Mouse (Mus musculus) hindbrain, embryonic 11.5 days (tissue): Measurements from ENCODE around the gene Mapk10. TPM values are rescaled to one million over a fixed set of nuclear protein-coding genes. Genes with fewer than 3 reads are reported as not detected.

Experiments used
- ATAC-seq: fragments of 200-750 bp; cut with Nextera tagmentation; 2 replicates; pipeline ENCODE4 v1.8.0; 2017; ENCODE audit warnings: mild to moderate bottlenecking, moderate TSS enrichment, moderate library complexity; ENCODE audit not compliant: low FRiP score
- DNase-seq: peaks from one replicate; pipeline ENCODE4 v3.0.0-alpha.2; 2015; ENCODE audit warnings: low spot score
- H3K27ac ChIP-seq: fragments of 300-500 bp; sonication (generic); 2 replicates; pipeline ENCODE4 v1.5.1; 2014; ENCODE audit warnings: mild to moderate bottlenecking, low read depth, low read length
- H3K27me3 ChIP-seq: fragments of 300-500 bp; sonication (generic); 2 replicates; pipeline ENCODE4 v1.6.1; 2014; ENCODE audit warnings: mild to moderate bottlenecking, low read length, moderate library complexity, mixed read lengths; ENCODE audit not compliant: control insufficient read depth, insufficient read depth
- H3K36me3 ChIP-seq: fragments of 300-500 bp; sonication (generic); 2 replicates; pipeline ENCODE4 v1.6.1; 2014; ENCODE audit warnings: mild to moderate bottlenecking, low read length, moderate library complexity, mixed read lengths; ENCODE audit not compliant: control insufficient read depth, insufficient read depth
- H3K4me1 ChIP-seq: fragments of 300-500 bp; sonication (generic); replicated peaks from 2 replicates; pipeline ENCODE4 v1.6.1; 2014; ENCODE audit warnings: low read length, mixed read lengths; ENCODE audit not compliant: control insufficient read depth, insufficient read depth
- H3K4me2 ChIP-seq: fragments of 300-500 bp; sonication (generic); replicated peaks from 2 replicates; pipeline ENCODE4 v1.6.1; 2014; ENCODE audit warnings: mild to moderate bottlenecking, low read depth, low read length
- H3K4me3 ChIP-seq: fragments of 300-500 bp; sonication (generic); 2 replicates; pipeline ENCODE4 v1.5.1; 2014; ENCODE audit warnings: low read depth, low read length
- H3K9ac ChIP-seq: fragments of 300-500 bp; sonication (generic); 2 replicates; pipeline ENCODE4 v1.6.1; 2014; ENCODE audit warnings: low read depth, low read length
- H3K9me3 ChIP-seq: fragments of 300-500 bp; sonication (generic); 2 replicates; pipeline ENCODE4 v1.6.1; 2016; ENCODE audit warnings: low read length; ENCODE audit not compliant: control insufficient read depth
- WGBS: fragments of 180-500 bp; shearing (Covaris S2); extraction: QIAGEN DNeasy Blood & Tissue Kit; methylation state at CpG from one replicate; pipeline ENCODE4 v1.1.7; 2014; 5-methylcytosine and 5-hydroxymethylcytosine counted together
- polyA plus RNA-seq: library from polyadenylated mRNA; unstranded; fragments of >200 nt; fragmentation: Nextera tagmentation; extraction: Ambion mirVana; gene quantifications from 2 replicates; pipeline ENCODE4 v1.2.1, GENCODE M21; 2014

Gene Mapk10
- polyA plus RNA-seq, 1 experiment from 2014 or later, result 72.2 TPM

DNA sequence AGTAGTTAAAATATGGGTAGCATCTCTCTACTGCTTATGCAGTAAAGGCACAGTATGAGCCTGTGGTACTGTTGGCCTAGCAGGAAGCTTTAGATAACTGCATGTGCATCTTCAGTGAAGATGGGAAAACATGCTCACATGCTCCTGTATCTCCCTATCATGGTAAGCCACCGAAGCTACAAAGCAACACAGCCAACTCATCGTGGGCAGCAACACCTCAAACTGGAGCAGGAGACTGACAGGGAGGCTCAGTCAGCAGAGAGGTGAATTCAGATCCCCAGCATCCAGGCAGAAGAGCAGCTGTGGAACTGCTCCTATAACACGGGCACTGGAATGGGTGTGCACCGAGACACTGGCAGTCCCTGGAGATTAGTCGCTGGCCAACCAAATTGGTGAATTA, 191.0 kb downstream of the Mapk10 start:
- Histone ChIP-seq H3K9me3 (no peaks in the 10 kb centered on the region), H3K9ac (no peak overlapping the region), H3K36me3 (no peaks in the 10 kb centered on the region), H3K4me3 (no peak overlapping the region), H3K4me2 (no peak overlapping the region), H3K4me1 (no peaks in the 10 kb centered on the region; the same call in 1 of the 2 replicates), H3K27ac (no peak overlapping the region), H3K27me3 (no peaks in the 10 kb centered on the region)
- 84% methylated on average over 5 of the region's 5 CpGs for WGBS
- no peak for DNase-seq
- no peak for ATAC-seq

DNA sequence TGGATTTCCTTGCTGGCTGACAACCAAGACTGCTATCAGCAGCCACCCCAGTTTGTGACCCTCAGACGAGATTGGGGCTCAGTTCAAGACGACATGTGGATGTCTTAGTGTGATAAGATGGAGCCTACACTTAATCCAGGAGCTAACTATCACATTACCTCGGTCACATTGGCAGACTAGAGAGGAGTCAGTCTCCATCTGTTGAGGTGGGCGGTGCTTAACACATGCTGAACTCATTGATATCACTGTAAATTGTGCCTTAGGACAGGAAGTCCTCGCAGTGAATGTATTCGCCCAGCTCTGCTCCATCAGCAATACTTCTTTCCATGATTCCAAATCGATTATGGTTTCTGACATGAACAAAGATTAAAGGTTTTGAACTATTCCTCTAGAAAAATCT, 193.5 kb downstream of the Mapk10 start:
- H3K27me3 ChIP-seq, result no peaks in the 10 kb centered on the region
- DNase-seq, result no peak
- H3K9ac ChIP-seq, result no peak overlapping the region
- 87% methylated on average over 7 of the region's 7 CpGs for WGBS
- no peak overlapping the region for H3K4me2 ChIP-seq
- ATAC-seq, result no peak
- H3K36me3 ChIP-seq, result no peaks in the 10 kb centered on the region
- no peak overlapping the region for H3K4me3 ChIP-seq
- no peaks in the 10 kb centered on the region; the same call in 1 of the 2 replicates for H3K4me1 ChIP-seq
- no peak overlapping the region for H3K27ac ChIP-seq
- no peaks in the 10 kb centered on the region for H3K9me3 ChIP-seq

DNA sequence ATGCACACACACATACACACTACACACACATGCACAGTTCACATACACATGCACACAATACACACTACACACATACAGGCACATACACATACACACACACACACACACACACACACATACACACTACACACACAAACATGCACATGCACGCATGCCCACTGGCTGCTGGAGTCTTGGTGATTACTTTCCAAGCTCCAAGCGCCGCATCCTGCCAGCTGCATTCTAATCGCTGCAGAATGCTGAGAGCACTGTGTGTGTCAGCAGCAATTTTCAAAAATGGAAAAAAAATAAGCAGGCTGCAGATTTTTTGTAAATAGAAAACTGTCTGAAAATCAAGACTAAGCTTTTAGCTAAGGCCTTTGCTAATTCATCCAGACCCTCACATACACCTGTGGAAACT, 196.8 kb downstream of the Mapk10 start:
- no peak overlapping the region for H3K4me2 ChIP-seq
- H3K9me3 ChIP-seq, result no peaks in the 10 kb centered on the region
- DNase-seq (no peak), ATAC-seq (no peak)
- no peaks in the 10 kb centered on the region; the same call in 1 of the 2 replicates for H3K4me1 ChIP-seq
- H3K4me3 ChIP-seq, result no peak overlapping the region
- no peaks in the 10 kb centered on the region for H3K27me3 ChIP-seq
- no peak overlapping the region for H3K9ac ChIP-seq
- 93% methylated on average over 4 of the region's 4 CpGs for WGBS
- H3K27ac ChIP-seq, result no peak overlapping the region
- no peaks in the 10 kb centered on the region for H3K36me3 ChIP-seq

DNA sequence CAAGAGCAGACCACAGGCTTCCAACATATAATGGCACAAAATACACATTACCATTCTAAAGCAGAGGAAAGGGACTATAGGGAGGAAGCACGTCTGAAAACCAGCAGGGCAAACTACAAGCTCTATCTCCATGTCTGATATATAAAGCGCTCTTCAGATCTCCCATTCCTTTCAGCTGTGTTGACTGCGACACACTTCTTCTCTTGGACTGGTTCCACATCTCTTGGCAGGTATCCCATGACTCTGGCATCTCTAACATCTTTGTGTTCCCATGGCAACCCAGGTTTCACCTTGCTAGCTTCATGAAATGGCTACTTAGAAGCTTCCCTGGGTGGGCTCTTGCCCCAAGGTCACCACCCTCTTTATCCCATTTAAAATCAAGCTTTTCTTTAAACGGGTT, 202.2 kb downstream of the Mapk10 start:
- no peak overlapping the region for H3K4me2 ChIP-seq
- H3K4me1 ChIP-seq, result no peaks in the 10 kb centered on the region
- H3K9me3 ChIP-seq, result no peaks in the 10 kb centered on the region
- 91% methylated on average over 4 of the region's 4 CpGs for WGBS
- no peak overlapping the region for H3K9ac ChIP-seq
- no peaks in the 10 kb centered on the region for H3K36me3 ChIP-seq
- DNase-seq (no peak), ATAC-seq (no peak)
- H3K27me3 ChIP-seq, result no peaks in the 10 kb centered on the region
- no peak overlapping the region for H3K27ac ChIP-seq
- no peak overlapping the region for H3K4me3 ChIP-seq

DNA sequence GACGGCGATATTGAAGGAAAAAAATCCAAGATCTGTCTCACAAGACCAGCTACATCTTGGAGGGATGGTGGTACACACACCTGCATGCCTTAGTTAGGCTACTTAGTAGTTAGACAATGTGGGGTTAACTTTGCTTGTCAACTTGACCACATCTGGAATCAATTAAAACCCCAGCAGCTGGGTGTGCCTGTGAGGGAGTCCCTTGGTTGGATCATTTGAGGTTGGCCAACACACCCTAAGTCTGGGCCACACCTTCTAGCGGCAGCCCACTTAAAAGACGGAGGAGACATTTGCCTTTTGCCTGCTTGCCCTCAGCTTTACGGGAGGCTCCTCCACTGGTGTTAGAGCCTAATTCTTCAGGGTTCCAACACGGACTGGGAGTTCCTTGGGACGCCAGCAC, 209.0 kb downstream of the Mapk10 start:
- ATAC-seq (no peak), DNase-seq (no peak)
- H3K9ac ChIP-seq, result no peak overlapping the region
- H3K4me3 ChIP-seq, result no peak overlapping the region
- no peaks in the 10 kb centered on the region for H3K36me3 ChIP-seq
- no peaks in the 10 kb centered on the region for H3K4me1 ChIP-seq
- WGBS, result 48% methylated on average over 7 of the region's 7 CpGs
- no peaks in the 10 kb centered on the region for H3K27me3 ChIP-seq
- no peak overlapping the region for H3K27ac ChIP-seq
- H3K9me3 ChIP-seq, result no peaks in the 10 kb centered on the region
- H3K4me2 ChIP-seq, result no peak overlapping the region

DNA sequence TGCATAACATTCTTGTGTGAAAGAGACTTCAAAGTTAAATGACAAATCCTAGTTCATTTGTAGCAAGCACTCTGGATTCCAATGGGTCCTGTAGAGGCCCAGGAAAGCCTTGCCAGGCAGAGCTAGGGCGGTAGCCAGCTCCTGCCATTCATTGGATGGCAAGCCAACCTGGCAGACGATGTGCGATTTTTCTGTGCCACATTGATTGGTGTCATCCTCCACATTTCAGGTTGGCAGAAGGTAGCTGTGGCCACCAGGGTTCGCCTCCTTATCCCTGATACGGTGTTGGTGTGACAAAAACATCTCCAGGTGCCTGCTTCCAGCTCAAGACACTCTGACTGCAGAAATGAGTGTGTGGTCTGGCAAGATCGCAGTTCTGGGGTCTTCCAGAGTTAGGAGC, 210.6 kb downstream of the Mapk10 start:
- H3K4me3 ChIP-seq, result no peak overlapping the region

DNA sequence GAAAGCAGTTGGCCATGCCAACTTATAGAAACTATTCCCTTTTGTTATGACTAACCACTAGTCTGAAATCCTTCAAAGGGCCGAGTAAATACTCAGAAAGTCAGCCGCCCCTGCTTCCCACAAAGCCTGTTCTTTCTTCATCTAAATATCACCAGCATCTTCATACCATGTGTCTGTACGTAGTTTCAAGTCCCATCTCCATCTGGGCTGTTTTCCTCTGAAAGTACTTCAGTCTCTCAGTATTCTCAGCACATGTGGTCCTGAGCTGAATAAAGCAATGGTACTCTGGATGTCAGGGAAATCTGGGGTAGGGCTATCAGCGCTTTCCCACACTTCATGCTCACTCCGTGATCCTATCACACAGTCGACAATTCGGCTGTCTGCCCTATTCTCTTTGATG, 212.6 kb downstream of the Mapk10 start:
- H3K27ac ChIP-seq, result no peak overlapping the region
- WGBS, result 87% methylated on average over 7 of the region's 7 CpGs
- H3K9me3 ChIP-seq, result no peaks in the 10 kb centered on the region
- H3K4me3 ChIP-seq, result no peak overlapping the region
- DNase-seq (no peak), ATAC-seq (no peak)
- H3K4me1 ChIP-seq, result no peaks in the 10 kb centered on the region
- no peak overlapping the region for H3K4me2 ChIP-seq
- H3K9ac ChIP-seq, result no peak overlapping the region
- no peaks in the 10 kb centered on the region for H3K27me3 ChIP-seq
- no peaks in the 10 kb centered on the region for H3K36me3 ChIP-seq

More for the DNA sequence above, 210.6 kb downstream of the Mapk10 start:
- H3K4me2 ChIP-seq, result no peak overlapping the region
- H3K9ac ChIP-seq, result no peak overlapping the region
- H3K27me3 ChIP-seq, result no peaks in the 10 kb centered on the region
- H3K4me1 ChIP-seq, result no peaks in the 10 kb centered on the region
- DNase-seq (no peak), ATAC-seq (no peak)
- H3K36me3 ChIP-seq, result no peaks in the 10 kb centered on the region
- no peak overlapping the region for H3K27ac ChIP-seq
- H3K9me3 ChIP-seq, result no peaks in the 10 kb centered on the region
- 91% methylated on average over 6 of the region's 6 CpGs for WGBS

DNA sequence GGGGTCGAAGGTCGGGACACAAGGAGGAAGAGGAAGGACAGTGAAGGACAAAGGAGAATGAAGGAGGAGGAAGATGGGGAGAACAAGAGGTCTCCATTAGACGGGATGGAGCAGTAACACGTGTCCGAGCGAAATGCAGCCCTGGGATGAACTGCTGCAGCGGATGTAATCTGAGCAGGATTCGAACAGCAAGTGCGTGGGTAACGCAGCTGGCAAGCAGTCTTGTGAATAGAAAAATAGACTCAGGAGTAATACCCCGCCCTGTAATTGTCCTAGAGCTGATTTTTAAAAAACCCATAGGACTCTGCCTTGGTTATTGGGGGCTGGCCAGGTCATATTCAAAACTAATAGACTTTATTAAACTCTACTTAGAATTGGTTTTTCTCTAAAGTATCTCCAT, 213.2 kb downstream of the Mapk10 start:
- no peaks in the 10 kb centered on the region for H3K9me3 ChIP-seq
- no peaks in the 10 kb centered on the region for H3K27me3 ChIP-seq
- no peaks in the 10 kb centered on the region for H3K36me3 ChIP-seq
- WGBS, result 90% methylated on average over 11 of the region's 11 CpGs
- no peak overlapping the region for H3K4me2 ChIP-seq
- H3K9ac ChIP-seq, result no peak overlapping the region
- no peaks in the 10 kb centered on the region for H3K4me1 ChIP-seq
- DNase-seq (no peak), ATAC-seq (no peak)
- H3K27ac ChIP-seq, result no peak overlapping the region
- no peak overlapping the region for H3K4me3 ChIP-seq

DNA sequence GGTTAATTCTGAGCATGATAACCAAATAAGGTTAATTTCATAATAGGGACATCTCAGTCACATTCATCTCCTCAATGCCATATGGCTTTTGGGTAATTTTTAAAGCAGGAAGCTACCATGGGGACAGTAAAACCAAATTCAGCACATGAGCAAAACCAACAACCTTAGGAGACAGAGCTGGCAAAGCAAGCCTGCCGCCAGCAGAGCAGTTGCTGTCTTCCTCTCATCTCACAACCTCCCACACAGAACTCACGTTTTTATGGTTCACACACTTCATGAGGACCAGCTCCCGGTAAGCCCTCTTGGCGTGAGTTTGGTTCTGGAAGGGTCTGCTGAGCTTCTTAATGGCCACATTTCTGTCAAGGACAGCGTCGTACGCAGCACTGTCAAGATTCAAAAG, 214.8 kb downstream of the Mapk10 start:
- H3K27ac ChIP-seq, result no peak overlapping the region
- no peak overlapping the region for H3K4me3 ChIP-seq
- ATAC-seq (no peak), DNase-seq (no peak)
- no peaks in the 10 kb centered on the region for H3K4me1 ChIP-seq
- no peaks in the 10 kb centered on the region for H3K27me3 ChIP-seq
- H3K4me2 ChIP-seq, result no peak overlapping the region
- no peak overlapping the region for H3K9ac ChIP-seq
- no peaks in the 10 kb centered on the region for H3K9me3 ChIP-seq
- WGBS, result 88% methylated on average over 7 of the region's 7 CpGs
- no peaks in the 10 kb centered on the region for H3K36me3 ChIP-seq
